Mouse (Mus musculus): ENCODE results near the gene Bola3.

GRCm38 (mm10) chr6:83392166-83392780 lies 43.3 kb downstream of the Bola3 start:
- no peak for TF ChIP-seq EP300 (IDR thresholded peaks at IDR 0.05)
- no peak for TF ChIP-seq CTCF (IDR thresholded peaks at IDR 0.05)
